8 mouse cellular contexts compared by ENCODE assay signal in the genomic region with DNA sequence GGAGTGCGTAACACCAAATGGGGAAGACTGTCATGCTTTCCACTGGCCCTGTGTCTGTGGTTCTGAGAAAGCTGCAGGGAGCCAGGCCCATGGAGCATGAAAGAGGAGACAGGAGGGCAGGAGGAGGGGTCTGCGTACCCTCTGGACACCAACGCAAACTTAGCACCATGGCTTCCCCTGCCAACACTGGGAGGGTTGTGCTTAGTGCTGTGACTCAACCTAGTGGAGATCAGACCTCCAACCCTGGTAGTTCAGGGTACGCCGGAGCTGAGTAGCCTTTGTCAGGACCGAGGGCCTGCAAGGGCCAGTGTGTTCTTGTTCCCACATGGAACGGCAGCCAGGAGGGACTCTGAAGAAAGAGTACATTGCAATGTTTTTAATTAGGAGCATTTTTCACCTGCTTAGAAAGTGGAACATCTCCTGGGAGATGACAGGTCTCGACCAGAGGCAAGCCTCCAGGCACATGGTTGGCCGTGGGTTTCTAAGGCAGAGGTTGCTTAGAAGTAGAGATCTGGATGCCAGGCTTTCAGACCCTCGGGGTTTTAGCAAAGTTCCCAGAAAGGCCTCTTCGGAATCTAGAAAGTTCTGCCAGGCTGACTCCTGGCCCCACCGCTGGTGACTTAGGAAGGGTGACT.
DNase-seq lines count a peak whose midpoint lies in the region; ATAC-seq and TF ChIP-seq lines count a peak whose summit lies in the region.

No protein-coding gene starts in this region.

- H3K36me3 ChIP-seq in forebrain, embryonic 12.5 days (replicated peaks) = no peaks in the 10 kb centered on the region
- H3K36me3 ChIP-seq in limb, embryonic 14.5 days (ENCODE audit: control insufficient read depth, insufficient read depth, low read length) = no peaks in the 10 kb centered on the region
- H3K36me3 ChIP-seq in stomach, embryonic 14.5 days (ENCODE audit: control insufficient read depth, insufficient read depth, low read length) = no peaks in the 10 kb centered on the region

- peak; percentile 63 to 64 for DNase-seq in layer of hippocampus, postnatal 14 days (ENCODE audit: low spot score in 2 of 2)
- DNase-seq in layer of hippocampus, postnatal 10 days (ENCODE audit: low spot score in 2 of 2) = no peak
- DNase-seq in limb, embryonic 14.5 days (ENCODE audit: low spot score) = peak; percentile 40
- no peak for DNase-seq in c-Kit-positive CD71-positive TER-119-positive erythroid progenitor cells, embryonic 14.5 days (ENCODE audit: low spot score)
- no peak for DNase-seq in B cell, adult 2 months

- peak overlapping the region; percentile 44 for H3K9ac ChIP-seq in forebrain, embryonic 12.5 days
- H3K9ac ChIP-seq in limb, embryonic 14.5 days (ENCODE audit: low read depth, low read length, severe bottlenecking) = peak overlapping the region; percentile 9; the same call in 1 of the 2 replicates
- H3K9ac ChIP-seq in stomach, embryonic 14.5 days (replicated peaks; ENCODE audit: low read depth, low read length) = no peak overlapping the region

- H3K27ac ChIP-seq in bone marrow, adult 2 months (ENCODE audit: control insufficient read depth, insufficient read depth, low read depth, low read length, poor library complexity) = peak overlapping the region; percentile 91
- peak overlapping the region; percentile 97 for H3K27ac ChIP-seq in forebrain, embryonic 12.5 days
- peak overlapping the region; percentile 97 for H3K27ac ChIP-seq in limb, embryonic 14.5 days (replicated peaks; ENCODE audit: low read depth, low read length)
- H3K27ac ChIP-seq in stomach, embryonic 14.5 days (ENCODE audit: low read length) = peak overlapping the region; percentile 96

- no peak overlapping the region for H3K4me3 ChIP-seq in bone marrow, adult 2 months (replicated peaks; ENCODE audit: control insufficient read depth, low read depth, low read length)
- H3K4me3 ChIP-seq in forebrain, embryonic 12.5 days (replicated peaks) = no peak overlapping the region
- H3K4me3 ChIP-seq in limb, embryonic 14.5 days (replicated peaks; ENCODE audit: low read length) = no peak overlapping the region
- H3K4me3 ChIP-seq in stomach, embryonic 14.5 days (ENCODE audit: low read depth, low read length) = no peak overlapping the region

- no peak for TF ChIP-seq CTCF in bone marrow, adult 2 months (IDR thresholded peaks at IDR 0.05; ENCODE audit: control insufficient read depth, insufficient read depth, low read length)

- peaks cover 10% of the 10 kb centered on the region for H3K4me1 ChIP-seq in bone marrow, adult 2 months (ENCODE audit: control insufficient read depth, insufficient read depth, low read length)
- H3K4me1 ChIP-seq in forebrain, embryonic 12.5 days = peaks cover 73% of the 10 kb centered on the region
- H3K4me1 ChIP-seq in limb, embryonic 14.5 days (ENCODE audit: control insufficient read depth, insufficient read depth, low read length) = peaks cover 72% of the 10 kb centered on the region
- peaks cover 57% of the 10 kb centered on the region for H3K4me1 ChIP-seq in stomach, embryonic 14.5 days (ENCODE audit: control insufficient read depth, insufficient read depth, low read length)

- WGBS in bone marrow, adult 2 months = 59% methylated on average over 12 of the region's 12 CpGs
- WGBS in forebrain, embryonic 12.5 days = 52% methylated on average over 12 of the region's 12 CpGs
- WGBS in limb, embryonic 14.5 days = 25% methylated on average over 12 of the region's 12 CpGs
- 56% methylated on average over 12 of the region's 12 CpGs for WGBS in stomach, embryonic 14.5 days

- peak; percentile 24 for ATAC-seq in forebrain, embryonic 12.5 days (ENCODE audit: low FRiP score)
- no peak for ATAC-seq in limb, embryonic 14.5 days (ENCODE audit: low FRiP score, low read depth)
- 0 out of 2 replicates have a peak, but pooled peaks have one; percentile 0 for ATAC-seq in stomach, embryonic 14.5 days (ENCODE audit: insufficient number of reproducible peaks, insufficient read depth, low FRiP score, low read depth)

- H3K4me2 ChIP-seq in forebrain, embryonic 12.5 days = peak overlapping the region; percentile 44
- H3K4me2 ChIP-seq in limb, embryonic 14.5 days (replicated peaks; ENCODE audit: low read depth, low read length, severe bottlenecking) = peak overlapping the region; percentile 33
- H3K4me2 ChIP-seq in stomach, embryonic 14.5 days (replicated peaks; ENCODE audit: low read depth, low read length) = peak overlapping the region; percentile 26; the same call in 1 of the 2 replicates

- no peaks in the 10 kb centered on the region for H3K9me3 ChIP-seq in forebrain, embryonic 12.5 days
- no peaks in the 10 kb centered on the region for H3K9me3 ChIP-seq in limb, embryonic 14.5 days (ENCODE audit: control insufficient read depth, low read length)
- no peaks in the 10 kb centered on the region for H3K9me3 ChIP-seq in stomach, embryonic 14.5 days (ENCODE audit: control insufficient read depth, low read depth, low read length)

- H3K27me3 ChIP-seq in forebrain, embryonic 12.5 days = 0 out of 2 replicates have a peak, but pooled peaks cover 5% of the 10 kb centered on the region
- no peaks in the 10 kb centered on the region for H3K27me3 ChIP-seq in limb, embryonic 14.5 days (ENCODE audit: control insufficient read depth, insufficient read depth, low read length)
- H3K27me3 ChIP-seq in stomach, embryonic 14.5 days (ENCODE audit: control insufficient read depth, insufficient read depth, low read length) = no peaks in the 10 kb centered on the region

- TF ChIP-seq POLR2A in bone marrow, adult 2 months (IDR thresholded peaks at IDR 0.05; ENCODE audit: borderline replicate concordance, control insufficient read depth, low read depth, low read length) = no peak
- TF ChIP-seq POLR2A in limb, embryonic 14.5 days (IDR thresholded peaks at IDR 0.05; ENCODE audit: borderline replicate concordance, extremely low read depth, insufficient read depth, insufficient read length) = no peak

Comparison
In these comparisons a context has a peak if more than half of its experiments do, and no peak if none do; other contexts are left out.
1. DNase-seq: peak in layer of hippocampus, postnatal 14 days (2 of 2) and limb, embryonic 14.5 days (single experiment); none in layer of hippocampus, postnatal 10 days (0 of 2), c-Kit-positive CD71-positive TER-119-positive erythroid progenitor cells, embryonic 14.5 days (single experiment) and B cell, adult 2 months (0 of 2).
2. Peak in every context shown above with its lines, with median percentiles within 50 percentile points of each other: H3K27ac ChIP-seq and H3K4me2 ChIP-seq.